Mouse (Mus musculus) small intestine, adult 2 months (tissue): ENCODE results near the gene Cpt1a. TPM values are rescaled to one million over a fixed set of nuclear protein-coding genes. Genes with fewer than 3 reads are reported as not detected.

ENCODE experiments used
- H3K27ac ChIP-seq: fragments of 200-500 bp; 2 replicates; pipeline ENCODE4 v1.5.1; 2012; ENCODE audit warnings: low read depth, low read length, control low read depth, inconsistent platforms; ENCODE audit not compliant: insufficient read depth
- H3K27me3 ChIP-seq: fragments of 200-500 bp; 2 replicates; pipeline ENCODE4 v1.6.1; 2012; ENCODE audit warnings: mild to moderate bottlenecking, moderate library complexity, low read length, inconsistent platforms; ENCODE audit not compliant: control insufficient read depth, insufficient read depth
- H3K36me3 ChIP-seq: fragments of 200-500 bp; 2 replicates; pipeline ENCODE4 v1.6.1; 2012; ENCODE audit warnings: mild to moderate bottlenecking, low read length, control low read depth, inconsistent platforms; ENCODE audit not compliant: control insufficient read depth, insufficient read depth
- H3K4me1 ChIP-seq: fragments of 200-500 bp; 2 replicates; pipeline ENCODE4 v1.6.1; 2012; ENCODE audit warnings: low read length, inconsistent platforms, mixed read lengths; ENCODE audit not compliant: control insufficient read depth, insufficient read depth, insufficient read length
- H3K4me3 ChIP-seq: fragments of 200-500 bp; 2 replicates; pipeline ENCODE4 v1.5.1; 2012; ENCODE audit warnings: low read depth, mild to moderate bottlenecking, control low read depth, inconsistent platforms, low read length, moderate library complexity
- CTCF ChIP-seq: fragments of 200-500 bp; IDR thresholded peaks from 2 replicates; pipeline ENCODE4 v1.5.1; 2012; ENCODE audit warnings: low read depth, mild to moderate bottlenecking, control low read depth, inconsistent platforms, low read length, moderate library complexity, mixed read lengths; ENCODE audit not compliant: insufficient replicate concordance, insufficient read length; ENCODE audit errors: extremely low read depth
- POLR2A ChIP-seq: fragments of 200-500 bp; IDR thresholded peaks from 2 replicates; pipeline ENCODE4 v1.6.1; 2012; ENCODE audit warnings: low read depth, mild to moderate bottlenecking, control low read depth, inconsistent platforms, low read length, moderate library complexity
- WGBS: fragments of 180-500 bp; shearing (Covaris S2); methylation state at CpG from one replicate; pipeline ENCODE4 v1.1.7; 2018; 5-methylcytosine and 5-hydroxymethylcytosine counted together
- polyA plus RNA-seq: library from polyadenylated mRNA; depleted of rRNA; stranded (reverse); fragments of >200 nt; gene quantifications from 2 replicates; pipeline ENCODE4 v1.2.3, GENCODE M21; 2012; rRNA removed

Cpt1a gene
- polyA plus RNA-seq, 1 experiment, result 92.1 TPM

- Histone ChIP-seq H3K27ac (no peak overlapping the region), H3K4me1 (peaks cover 4% of the 10 kb centered on the region; the same call in 1 of the 2 replicates), H3K36me3 (no peaks in the 10 kb centered on the region), H3K4me3 (no peak overlapping the region), H3K27me3 (no peaks in the 10 kb centered on the region)
- no peak for TF ChIP-seq POLR2A
- TF ChIP-seq CTCF, result no peak
- WGBS, result 70% methylated on average over 7 of the region's 7 CpGs
These were observed 107.2 kb downstream of the Cpt1a start for GRCm38 (mm10) chr19:3429156-3429816.

- no peak for TF ChIP-seq POLR2A
- no peak for TF ChIP-seq CTCF
These were observed 108.9 kb downstream of the Cpt1a start for GRCm38 (mm10) chr19:3431066-3431465.

GRCm38 (mm10) chr19:3431969-3432368 lies 109.8 kb downstream of the Cpt1a start:
- Histone ChIP-seq H3K36me3 (no peaks in the 10 kb centered on the region), H3K27ac (no peak overlapping the region), H3K4me3 (no peak overlapping the region), H3K4me1 (peaks cover 3% of the 10 kb centered on the region; the same call in 1 of the 2 replicates), H3K27me3 (no peaks in the 10 kb centered on the region)
- 96% methylated on average over 2 of the region's 2 CpGs for WGBS
- no peak for TF ChIP-seq CTCF
- TF ChIP-seq POLR2A, result no peak

More at GRCm38 (mm10) chr19:3431066-3431465, 108.9 kb downstream of the Cpt1a start:
- Histone ChIP-seq H3K4me1 (peaks cover 3% of the 10 kb centered on the region; the same call in 1 of the 2 replicates), H3K4me3 (no peak overlapping the region), H3K27me3 (no peaks in the 10 kb centered on the region), H3K27ac (no peak overlapping the region), H3K36me3 (no peaks in the 10 kb centered on the region)
- 81% methylated on average over 7 of the region's 7 CpGs for WGBS

- Histone ChIP-seq H3K4me1 (no peaks in the 10 kb centered on the region), H3K36me3 (no peaks in the 10 kb centered on the region), H3K27ac (no peak overlapping the region), H3K4me3 (no peak overlapping the region), H3K27me3 (no peaks in the 10 kb centered on the region)
- WGBS, result 67% methylated on average over 4 of the region's 4 CpGs
- TF ChIP-seq POLR2A (0 out of 2 replicates have a peak, but pooled peaks have one; percentile 8), CTCF (no peak)
These were observed 112.0 kb downstream of the Cpt1a start for GRCm38 (mm10) chr19:3434124-3434523.

- TF ChIP-seq POLR2A (no peak), CTCF (no peak)
- no peak overlapping the region for H3K27ac ChIP-seq
- no peak overlapping the region for H3K4me3 ChIP-seq
- WGBS, result 51% methylated on average over 4 of the region's 4 CpGs
- no peaks in the 10 kb centered on the region for H3K4me1 ChIP-seq
- no peaks in the 10 kb centered on the region for H3K27me3 ChIP-seq
- H3K36me3 ChIP-seq, result no peaks in the 10 kb centered on the region
These were observed 112.5 kb downstream of the Cpt1a start for GRCm38 (mm10) chr19:3434641-3435040.

Other genes with a start within 250 kb of the Cpt1a start
- 29.0 and 34.3 TPM in 2 replicates for gene Mrpl21, start 39.4 kb upstream of the Cpt1a start, polyA plus RNA-seq
- 2.3 and 5.1 TPM in 2 replicates for gene Ighmbp2, start 39.3 kb upstream of the Cpt1a start, polyA plus RNA-seq
- gene Tesmin, start 66.5 kb downstream of the Cpt1a start, polyA plus RNA-seq, result 0.10 and 0.42 TPM in 2 replicates
- gene Gal, start 92.2 kb downstream of the Cpt1a start, polyA plus RNA-seq, result 12.3 and 200 TPM in 2 replicates